Comparison of ENCODE assay signal across 7 mouse cellular contexts in the genomic region with DNA sequence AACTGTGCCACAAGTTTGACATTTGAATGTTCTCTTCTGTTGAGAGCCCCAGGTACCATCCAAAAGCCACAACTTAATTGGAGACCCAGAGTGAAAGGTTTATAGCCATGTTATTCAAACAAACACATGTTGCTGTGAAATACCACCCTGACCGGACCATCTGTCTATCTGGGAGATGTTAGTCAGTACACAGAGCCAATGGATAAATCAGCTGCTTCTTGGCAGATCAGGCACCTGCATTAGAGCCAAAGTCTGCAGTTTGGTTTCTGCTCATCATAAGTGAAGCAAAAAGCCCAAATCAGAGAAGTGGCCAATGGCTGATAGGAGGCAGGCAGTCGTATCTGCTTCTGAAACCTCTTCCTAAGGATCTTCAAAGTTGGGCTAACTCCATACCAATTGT.
DNase-seq lines count a peak whose midpoint lies in the region; ATAC-seq and TF ChIP-seq lines count a peak whose summit lies in the region.
"Not testable (repeated sequence)": the region's sequence is repeated elsewhere in the genome, so short reads cannot be mapped to it uniquely, and the experiment has no call there.

No protein-coding gene starts in this region.

- ATAC-seq in forebrain, embryonic 15.5 days (replicated peaks), result peak; percentile 58; the same call in 1 of the 2 replicates
- ATAC-seq in midbrain, postnatal 0 days (ENCODE audit: low FRiP score), result not testable (repeated sequence)

- not testable (repeated sequence) for H3K4me2 ChIP-seq in forebrain, embryonic 15.5 days (replicated peaks); midbrain, postnatal 0 days (ENCODE audit: low read depth, low read length, poor library complexity, severe bottlenecking)

- not testable (repeated sequence) for H3K27me3 ChIP-seq in forebrain, embryonic 15.5 days; midbrain, postnatal 0 days (ENCODE audit: insufficient read depth, low read length)

- not testable (repeated sequence) for H3K36me3 ChIP-seq in forebrain, embryonic 15.5 days; midbrain, postnatal 0 days (ENCODE audit: insufficient read depth, low read length)

- not testable (repeated sequence) for H3K9ac ChIP-seq in forebrain, embryonic 15.5 days (replicated peaks); midbrain, postnatal 0 days (replicated peaks; ENCODE audit: low read length, poor library complexity, severe bottlenecking)

- not testable (repeated sequence) for H3K9me3 ChIP-seq in forebrain, embryonic 15.5 days; midbrain, postnatal 0 days (ENCODE audit: low read length)

- TF ChIP-seq POLR2A in brain, embryonic 14.5 days (IDR thresholded peaks at IDR 0.05; ENCODE audit: borderline replicate concordance, extremely low read depth, insufficient read depth, insufficient read length, poor library complexity, severe bottlenecking), result not testable (repeated sequence)

- peak; percentile 56 for DNase-seq in brain, embryonic 14.5 days (ENCODE audit: low read depth)
- peak; percentile 13 to 15 for DNase-seq in cerebellum, postnatal 25 days
- peak; percentile 37 for DNase-seq in gastrocnemius, postnatal 25 days
- DNase-seq in layer of hippocampus, adult 8-10 months (ENCODE audit: low spot score in 2 of 2), result peak; percentile 6 to 7
- peak; percentile 22 to 30 for DNase-seq in layer of hippocampus, postnatal 10 days (ENCODE audit: low spot score in 2 of 2)
- peak; percentile 55 for DNase-seq in midbrain, postnatal 0 days (ENCODE audit: low spot score)

- not testable (repeated sequence) for TF ChIP-seq CTCF in brain, embryonic 14.5 days (IDR thresholded peaks at IDR 0.05; ENCODE audit: borderline replicate concordance, extremely low read depth, insufficient read depth, insufficient read length); midbrain, postnatal 0 days (IDR thresholded peaks at IDR 0.05)

- H3K4me1 ChIP-seq in forebrain, embryonic 15.5 days; midbrain, postnatal 0 days (ENCODE audit: insufficient read depth, low read length): not testable (repeated sequence)

- not testable (repeated sequence) for H3K4me3 ChIP-seq in forebrain, embryonic 15.5 days; midbrain, postnatal 0 days (ENCODE audit: low read depth, low read length)

- 76% methylated on average over 2 of the region's 2 CpGs for WGBS in forebrain, embryonic 15.5 days
- 88% methylated on average over 2 of the region's 2 CpGs for WGBS in midbrain, postnatal 0 days

- not testable (repeated sequence) for H3K27ac ChIP-seq in forebrain, embryonic 15.5 days (replicated peaks); midbrain, postnatal 0 days (ENCODE audit: low read depth, low read length)
